Mouse (Mus musculus): Measurements from ENCODE around the gene Alpl.
A peak's percentile ranks its signal among the peaks of the same experiment; 100 is the strongest.

Alpl gene

GRCm38 (mm10) chr4:137795611-137796557 lies at the start of gene Alpl:
Gene Alpl (minus strand): TSS chr4:137796384.
- no peak for DNase-seq (ENCODE audit: low spot score)

- peak; percentile 80 for DNase-seq (ENCODE audit: low spot score)
Measured at GRCm38 (mm10) chr4:137844656-137845055, 48.5 kb upstream of the Alpl start.

- no peak for DNase-seq (ENCODE audit: low spot score)
Measured at GRCm38 (mm10) chr4:137839452-137839851, 43.3 kb upstream of the Alpl start.

GRCm38 (mm10) chr4:137838791-137839190 lies 42.6 kb upstream of the Alpl start:
- DNase-seq (ENCODE audit: low spot score): no peak

GRCm38 (mm10) chr4:137837792-137838191 lies 41.6 kb upstream of the Alpl start:
- peak; percentile 89 for DNase-seq (ENCODE audit: low spot score)

- no peak for DNase-seq (ENCODE audit: low spot score)
Measured at GRCm38 (mm10) chr4:137836741-137837140, 40.6 kb upstream of the Alpl start.

- DNase-seq (ENCODE audit: low spot score): peak; percentile 79
Measured at GRCm38 (mm10) chr4:137835624-137836337, 39.6 kb upstream of the Alpl start.

GRCm38 (mm10) chr4:137831598-137831997 lies 35.4 kb upstream of the Alpl start:
- no peak for DNase-seq (ENCODE audit: low spot score)

GRCm38 (mm10) chr4:137830380-137830779 lies 34.2 kb upstream of the Alpl start:
- DNase-seq (ENCODE audit: low spot score): no peak

- DNase-seq (ENCODE audit: low spot score): no peak
Measured at GRCm38 (mm10) chr4:137824881-137825280, 28.7 kb upstream of the Alpl start.

- DNase-seq (ENCODE audit: low spot score): no peak
Measured at GRCm38 (mm10) chr4:137823542-137823941, 27.4 kb upstream of the Alpl start.

GRCm38 (mm10) chr4:137822537-137822936 lies 26.4 kb upstream of the Alpl start:
- DNase-seq (ENCODE audit: low spot score): peak; percentile 40

- DNase-seq (ENCODE audit: low spot score): no peak
Measured at GRCm38 (mm10) chr4:137820721-137821120, 24.5 kb upstream of the Alpl start.

GRCm38 (mm10) chr4:137819487-137819886 lies 23.3 kb upstream of the Alpl start:
- no peak for DNase-seq (ENCODE audit: low spot score)

- DNase-seq (ENCODE audit: low spot score): no peak
Measured at GRCm38 (mm10) chr4:137818341-137818740, 22.2 kb upstream of the Alpl start.

GRCm38 (mm10) chr4:137816216-137816615 lies 20.0 kb upstream of the Alpl start:
- DNase-seq (ENCODE audit: low spot score): no peak

GRCm38 (mm10) chr4:137815473-137815872 lies 19.3 kb upstream of the Alpl start:
- no peak for DNase-seq (ENCODE audit: low spot score)

- DNase-seq (ENCODE audit: low spot score): no peak
Measured at GRCm38 (mm10) chr4:137814140-137814539, 18.0 kb upstream of the Alpl start.

GRCm38 (mm10) chr4:137812946-137813708 lies 16.9 kb upstream of the Alpl start:
- peak; percentile 18 for DNase-seq (ENCODE audit: low spot score)

- no peak for DNase-seq (ENCODE audit: low spot score)
Measured at GRCm38 (mm10) chr4:137809999-137810398, 13.8 kb upstream of the Alpl start.

- no peak for DNase-seq (ENCODE audit: low spot score)
Measured at GRCm38 (mm10) chr4:137807301-137807851, 11.2 kb upstream of the Alpl start.

- no peak for DNase-seq (ENCODE audit: low spot score)
Measured at GRCm38 (mm10) chr4:137801196-137801595, 5.0 kb upstream of the Alpl start.

All from adipocyte (in vitro differentiated cells).